Mouse (Mus musculus) forebrain, embryonic 16.5 days (tissue): ENCODE data around the gene Cryba4. TPM values are rescaled to one million over a fixed set of nuclear protein-coding genes. Genes with fewer than 3 reads are reported as not detected.

ENCODE experiments used
- ATAC-seq: fragments of 200-750 bp; cut with Nextera tagmentation; 2 replicates; pipeline ENCODE4 v1.8.0; 2017; ENCODE audit warnings: mild to moderate bottlenecking, moderate library complexity
- H3K27ac ChIP-seq: fragments of 300-500 bp; sonication (generic); 2 replicates; pipeline ENCODE4 v1.5.1; 2014; ENCODE audit warnings: low read length, control low read depth
- H3K27me3 ChIP-seq: fragments of 300-500 bp; sonication (generic); replicated peaks from 2 replicates; pipeline ENCODE4 v1.6.1; 2014; ENCODE audit warnings: low read length; ENCODE audit not compliant: control insufficient read depth, insufficient read depth
- H3K36me3 ChIP-seq: fragments of 300-500 bp; sonication (generic); 2 replicates; pipeline ENCODE4 v1.6.1; 2014; ENCODE audit not compliant: control insufficient read depth, insufficient read depth
- H3K4me1 ChIP-seq: fragments of 300-500 bp; sonication (generic); replicated peaks from 2 replicates; pipeline ENCODE4 v1.6.1; 2014; ENCODE audit warnings: low read length; ENCODE audit not compliant: control insufficient read depth, insufficient read depth
- H3K4me2 ChIP-seq: fragments of 300-500 bp; sonication (generic); 2 replicates; pipeline ENCODE4 v1.6.1; 2014; ENCODE audit warnings: mild to moderate bottlenecking, low read length, control low read depth
- H3K4me3 ChIP-seq: fragments of 300-500 bp; sonication (generic); replicated peaks from 2 replicates; pipeline ENCODE4 v1.5.1; 2014; ENCODE audit warnings: mild to moderate bottlenecking, low read length, control low read depth
- H3K9ac ChIP-seq: fragments of 300-500 bp; sonication (generic); replicated peaks from 2 replicates; pipeline ENCODE4 v1.6.1; 2014; ENCODE audit warnings: low read depth, low read length, control low read depth
- H3K9me3 ChIP-seq: fragments of 300-500 bp; sonication (generic); 2 replicates; pipeline ENCODE4 v1.6.1; 2016; ENCODE audit warnings: low read length; ENCODE audit not compliant: control insufficient read depth
- WGBS: fragments of 180-500 bp; shearing (Covaris S2); extraction: QIAGEN DNeasy Blood & Tissue Kit; methylation state at CpG from one replicate; pipeline ENCODE4 v1.1.7; 2014; 5-methylcytosine and 5-hydroxymethylcytosine counted together
- polyA plus RNA-seq: library from polyadenylated mRNA; unstranded; fragments of >200 nt; fragmentation: Nextera tagmentation; extraction: Ambion mirVana; gene quantifications from 2 replicates; pipeline ENCODE4 v1.2.1, GENCODE M21; 2015

The Cryba4 gene
- polyA plus RNA-seq, 1 experiment from 2014 or later, result 1.4 TPM

DNA sequence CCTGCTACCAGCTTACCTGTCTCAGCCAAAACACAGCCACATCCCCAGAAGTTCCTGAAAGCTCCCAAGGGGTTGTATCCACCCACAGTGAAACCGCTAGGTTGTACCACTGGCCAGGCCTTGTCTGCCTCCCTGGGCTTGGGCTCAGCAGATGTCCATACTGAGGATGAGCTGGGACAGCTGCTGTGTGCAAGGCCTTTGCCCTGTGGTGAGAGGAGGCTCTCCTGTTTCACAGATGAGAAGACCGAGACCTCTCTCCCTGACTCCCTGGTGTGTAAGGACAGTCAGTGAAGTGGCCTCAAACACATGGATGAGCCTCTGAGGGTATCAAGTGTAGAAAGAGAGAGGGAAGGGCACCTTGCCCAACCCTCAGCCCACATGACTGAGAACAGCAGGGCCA lies 35.3 kb upstream of the Cryba4 start:
- H3K4me1 ChIP-seq, result peaks cover 6% of the 10 kb centered on the region; the same call in 1 of the 2 replicates
- H3K9me3 ChIP-seq, result no peaks in the 10 kb centered on the region
- 93% methylated on average over 2 of the region's 2 CpGs for WGBS
- H3K27me3 ChIP-seq, result no peaks in the 10 kb centered on the region
- no peak overlapping the region for H3K4me3 ChIP-seq
- H3K9ac ChIP-seq, result no peak overlapping the region
- ATAC-seq, result no peak
- H3K4me2 ChIP-seq, result no peak overlapping the region
- H3K36me3 ChIP-seq, result no peaks in the 10 kb centered on the region
- H3K27ac ChIP-seq, result no peak overlapping the region

GRCm38 (mm10) chr5:112286984-112287641 lies 34.8 kb upstream of the Cryba4 start:
- Histone ChIP-seq H3K36me3 (no peaks in the 10 kb centered on the region), H3K27ac (no peak overlapping the region), H3K4me2 (no peak overlapping the region), H3K9ac (no peak overlapping the region), H3K4me3 (no peak overlapping the region), H3K9me3 (no peaks in the 10 kb centered on the region), H3K4me1 (peaks cover 6% of the 10 kb centered on the region; the same call in 1 of the 2 replicates), H3K27me3 (no peaks in the 10 kb centered on the region)
- no peak for ATAC-seq
- WGBS, result 80% methylated on average over 11 of the region's 11 CpGs

DNA sequence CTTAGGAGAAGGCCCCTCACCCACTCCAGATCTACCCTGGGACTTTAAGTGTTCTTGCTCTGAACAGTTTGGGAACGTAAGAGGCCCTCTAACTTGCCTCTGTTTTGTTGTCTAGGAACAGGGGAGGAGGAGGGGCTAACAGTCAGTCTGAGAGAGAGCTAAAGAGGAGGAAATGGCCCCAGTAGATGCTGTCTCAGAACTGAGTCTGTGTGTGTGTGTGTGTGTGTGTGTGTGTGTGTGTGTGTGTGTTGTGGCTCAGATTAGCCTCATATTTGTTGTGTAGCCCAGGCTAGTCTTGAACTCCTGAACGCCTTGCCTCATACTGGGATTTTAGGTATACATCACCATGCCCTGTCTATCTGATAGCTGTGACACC lies 34.3 kb upstream of the Cryba4 start:
- no peaks in the 10 kb centered on the region for H3K9me3 ChIP-seq
- H3K27me3 ChIP-seq, result no peaks in the 10 kb centered on the region
- no peak overlapping the region for H3K9ac ChIP-seq
- H3K4me1 ChIP-seq, result peaks cover 6% of the 10 kb centered on the region; the same call in 1 of the 2 replicates
- no peaks in the 10 kb centered on the region for H3K36me3 ChIP-seq
- no peak for ATAC-seq
- 76% methylated on average over 2 of the region's 2 CpGs for WGBS
- no peak overlapping the region for H3K27ac ChIP-seq
- H3K4me2 ChIP-seq, result no peak overlapping the region
- H3K4me3 ChIP-seq, result no peak overlapping the region

GRCm38 (mm10) chr5:112285548-112286085 lies 33.3 kb upstream of the Cryba4 start:
- Histone ChIP-seq H3K27me3 (no peaks in the 10 kb centered on the region), H3K36me3 (no peaks in the 10 kb centered on the region), H3K4me1 (peaks cover 8% of the 10 kb centered on the region; the same call in 1 of the 2 replicates), H3K4me2 (no peak overlapping the region), H3K27ac (no peak overlapping the region), H3K9me3 (no peaks in the 10 kb centered on the region), H3K4me3 (no peak overlapping the region), H3K9ac (no peak overlapping the region)
- WGBS, result 94% methylated on average over 7 of the region's 7 CpGs
- ATAC-seq, result no peak

DNA sequence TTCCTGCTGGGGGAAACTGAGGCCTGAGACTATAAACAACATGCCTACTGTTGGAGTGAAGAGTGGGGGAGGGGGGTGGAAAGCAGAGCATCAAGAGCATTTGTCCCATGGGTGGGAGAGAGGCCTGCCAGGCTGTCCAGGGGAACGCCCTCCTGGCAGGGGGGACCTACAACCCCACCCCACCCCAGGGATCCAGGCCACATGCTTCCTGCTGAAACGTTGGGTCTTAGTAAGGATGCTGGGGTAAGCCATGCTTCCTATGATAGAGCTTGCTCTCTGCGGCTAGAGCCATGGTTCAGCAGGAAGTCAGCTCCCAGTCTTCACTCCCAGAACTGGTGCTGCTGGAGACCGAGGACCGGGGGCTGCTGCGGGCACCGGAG lies 31.9 kb upstream of the Cryba4 start:
- peaks cover 3% of the 10 kb centered on the region; the same call in 1 of the 2 replicates for H3K4me1 ChIP-seq
- H3K9ac ChIP-seq, result no peak overlapping the region
- no peaks in the 10 kb centered on the region for H3K36me3 ChIP-seq
- no peak overlapping the region for H3K4me3 ChIP-seq
- H3K27ac ChIP-seq, result no peak overlapping the region
- no peaks in the 10 kb centered on the region for H3K9me3 ChIP-seq
- H3K27me3 ChIP-seq, result no peaks in the 10 kb centered on the region
- ATAC-seq, result no peak
- H3K4me2 ChIP-seq, result no peak overlapping the region
- WGBS, result 77% methylated on average over 7 of the region's 7 CpGs

DNA sequence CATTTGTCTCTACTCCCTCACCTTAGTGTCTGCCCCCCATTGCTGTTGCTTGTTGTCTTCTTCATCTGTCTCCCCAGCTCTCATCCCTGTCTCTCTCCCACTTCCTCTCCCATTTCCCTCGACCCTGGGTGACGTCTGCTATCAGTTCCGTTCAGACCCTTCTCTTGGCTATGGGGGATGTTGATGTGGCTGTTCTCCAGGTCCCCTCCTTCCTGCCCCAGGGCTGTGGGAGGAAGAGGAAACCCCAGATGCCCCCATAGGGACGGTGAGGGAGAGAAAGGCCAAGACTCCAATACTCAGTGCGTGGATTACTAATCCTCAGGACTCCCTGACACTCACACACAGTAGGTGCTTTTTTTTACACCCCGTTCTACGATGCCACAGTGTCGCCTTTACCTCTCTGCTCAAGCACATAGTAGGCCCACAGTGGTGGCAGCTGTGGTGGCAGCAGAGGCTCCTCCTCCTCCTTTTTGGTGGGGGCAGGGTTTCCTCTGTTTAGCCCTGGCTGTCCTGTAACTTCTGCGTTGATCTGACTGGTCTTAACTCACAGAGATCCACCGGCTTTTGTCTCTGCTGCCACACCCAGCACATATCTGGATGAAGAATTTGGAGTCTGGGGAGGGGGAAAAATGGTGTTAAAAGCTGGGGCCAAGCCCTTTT lies 31.4 kb upstream of the Cryba4 start:
- H3K27me3 ChIP-seq, result no peaks in the 10 kb centered on the region
- 0 out of 2 replicates have a peak, but pooled peaks cover 2% of the 10 kb centered on the region for H3K4me1 ChIP-seq
- H3K4me2 ChIP-seq, result no peak overlapping the region
- H3K27ac ChIP-seq, result no peak overlapping the region
- 74% methylated on average over 10 of the region's 10 CpGs for WGBS
- H3K4me3 ChIP-seq, result no peak overlapping the region
- no peak overlapping the region for H3K9ac ChIP-seq
- H3K36me3 ChIP-seq, result no peaks in the 10 kb centered on the region
- no peaks in the 10 kb centered on the region for H3K9me3 ChIP-seq
- no peak for ATAC-seq

DNA sequence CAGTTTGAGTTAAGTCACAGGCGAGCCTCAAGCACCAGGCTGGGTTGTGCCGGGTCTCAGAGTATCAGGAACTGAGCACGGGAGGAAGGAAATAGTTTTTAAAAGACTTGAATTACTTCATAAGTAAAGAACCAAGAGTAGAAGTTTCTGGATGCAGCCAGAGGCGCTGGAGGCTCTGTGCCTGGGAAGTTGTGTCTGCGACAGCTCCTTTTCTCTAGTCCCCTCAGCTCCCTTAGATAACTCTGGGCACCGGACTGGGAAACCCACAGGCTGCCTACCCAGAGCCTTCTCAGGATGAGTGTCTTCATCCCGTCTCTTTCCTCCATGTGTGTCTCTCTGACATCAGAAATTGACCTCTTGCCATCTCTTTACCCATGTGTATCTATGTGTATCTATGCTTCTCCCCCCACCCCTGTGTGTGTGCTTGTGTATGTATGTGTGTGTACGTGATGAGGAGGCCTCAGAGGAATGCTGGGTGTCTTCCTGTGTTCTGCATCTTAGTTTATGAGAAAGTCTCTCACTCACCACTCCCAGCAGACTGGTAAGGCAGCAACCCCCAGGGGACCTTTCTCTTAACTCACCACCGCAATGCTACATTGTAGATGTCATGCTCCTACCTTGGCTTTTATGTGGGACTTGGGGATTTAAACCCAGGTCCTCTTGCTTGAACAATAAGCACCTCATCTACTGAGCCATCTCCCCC lies 30.6 kb upstream of the Cryba4 start:
- H3K9ac ChIP-seq, result no peak overlapping the region
- H3K27ac ChIP-seq, result no peak overlapping the region
- no peak overlapping the region for H3K4me2 ChIP-seq
- H3K4me3 ChIP-seq, result no peak overlapping the region
- H3K36me3 ChIP-seq, result no peaks in the 10 kb centered on the region
- WGBS, result 81% methylated on average over 9 of the region's 9 CpGs
- no peaks in the 10 kb centered on the region for H3K27me3 ChIP-seq
- H3K4me1 ChIP-seq, result 0 out of 2 replicates have a peak, but pooled peaks cover 2% of the 10 kb centered on the region
- ATAC-seq, result no peak
- H3K9me3 ChIP-seq, result no peaks in the 10 kb centered on the region

DNA sequence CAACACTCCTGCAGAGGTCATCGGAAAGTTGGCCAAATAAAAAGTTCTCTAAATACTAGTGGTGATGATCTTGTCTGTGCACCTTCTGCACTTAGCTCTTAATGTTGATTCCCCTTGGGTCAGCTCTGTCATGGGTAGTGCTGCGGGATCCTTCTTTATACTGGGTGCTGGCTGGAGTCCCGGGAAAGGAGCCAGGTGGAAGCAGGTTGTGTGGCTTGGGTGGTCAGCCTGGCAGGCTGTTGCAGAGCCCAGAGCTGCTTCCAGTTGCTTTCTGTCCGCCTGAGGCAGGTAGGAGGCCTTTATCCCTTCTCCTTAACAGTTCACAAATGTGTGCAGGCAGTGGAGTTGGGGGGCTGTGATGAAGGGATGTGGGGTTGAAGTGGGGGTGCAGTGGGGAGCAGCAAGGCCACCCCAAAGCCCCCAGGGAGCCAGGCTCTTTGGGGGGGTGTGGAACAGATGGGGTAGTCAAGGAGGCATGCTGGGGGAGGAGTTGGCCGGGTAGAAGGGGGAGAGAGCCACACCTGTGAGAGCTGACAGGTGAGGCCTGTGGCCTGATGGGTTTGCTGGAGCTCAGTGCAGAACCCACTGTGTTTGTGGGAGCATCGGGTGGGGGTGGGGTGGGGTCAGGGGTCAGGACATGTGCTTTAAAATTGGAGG lies 29.9 kb upstream of the Cryba4 start:
- H3K36me3 ChIP-seq, result no peaks in the 10 kb centered on the region
- H3K9ac ChIP-seq, result no peak overlapping the region
- WGBS, result 75% methylated on average over 6 of the region's 6 CpGs
- H3K4me2 ChIP-seq, result no peak overlapping the region
- H3K4me3 ChIP-seq, result no peak overlapping the region
- H3K27ac ChIP-seq, result no peak overlapping the region
- no peaks in the 10 kb centered on the region for H3K27me3 ChIP-seq
- H3K9me3 ChIP-seq, result no peaks in the 10 kb centered on the region
- ATAC-seq, result no peak
- H3K4me1 ChIP-seq, result peaks cover 8% of the 10 kb centered on the region

GRCm38 (mm10) chr5:112281676-112282075 lies 29.4 kb upstream of the Cryba4 start:
- Histone ChIP-seq H3K9me3 (no peaks in the 10 kb centered on the region), H3K9ac (no peak overlapping the region), H3K4me2 (no peak overlapping the region), H3K27ac (no peak overlapping the region), H3K4me1 (peaks cover 12% of the 10 kb centered on the region), H3K36me3 (no peaks in the 10 kb centered on the region), H3K4me3 (no peak overlapping the region), H3K27me3 (no peaks in the 10 kb centered on the region)
- WGBS, result 85% methylated on average over 4 of the region's 4 CpGs
- no peak for ATAC-seq
